Mouse (Mus musculus) liver, embryonic 14.5 days (tissue): Measurements from ENCODE around the gene Disp1.

ENCODE experiments used
- CTCF ChIP-seq: IDR thresholded peaks from 2 replicates; pipeline ENCODE4 v1.5.1; 2016; ENCODE audit warnings: antibody characterized with exemption, low read depth, control low read depth
- EP300 ChIP-seq: IDR thresholded peaks from 2 replicates; pipeline ENCODE4 v1.6.1; 2016; ENCODE audit warnings: antibody characterized with exemption, low read depth

GRCm38 (mm10) chr1:183219021-183219420 is 2.3 kb downstream of the Disp1 start:
- TF ChIP-seq EP300: no peak
- TF ChIP-seq CTCF: no peak
